Mouse (Mus musculus) liver, postnatal 0 days (tissue): ENCODE results near the gene Dbil5. TPM values are rescaled to one million over a fixed set of nuclear protein-coding genes. Genes with fewer than 3 reads are reported as not detected.
A peak's percentile ranks its signal among the peaks of the same experiment; 100 is the strongest.

Experiments
- ATAC-seq: fragments of 200-750 bp; cut with Nextera tagmentation; 2 replicates; pipeline ENCODE4 v1.8.0; 2017; ENCODE audit warnings: mild to moderate bottlenecking, moderate library complexity
- DNase-seq: peaks from one replicate; pipeline ENCODE4 v3.0.0-alpha.2; 2016
- H3K27ac ChIP-seq: fragments of 300-500 bp; sonication (generic); 2 replicates; pipeline ENCODE4 v1.5.1; 2014; ENCODE audit warnings: antibody characterized with exemption, moderate library complexity, mild to moderate bottlenecking, low read depth
- H3K27me3 ChIP-seq: fragments of 300-500 bp; sonication (generic); 2 replicates; pipeline ENCODE4 v1.6.1; 2014; ENCODE audit warnings: low read length, control low read depth, mixed read lengths; ENCODE audit not compliant: insufficient read depth
- H3K36me3 ChIP-seq: fragments of 300-500 bp; sonication (generic); replicated peaks from 2 replicates; pipeline ENCODE4 v1.6.1; 2014; ENCODE audit warnings: mild to moderate bottlenecking, control low read depth, low read length, moderate library complexity, mixed read lengths; ENCODE audit not compliant: insufficient read depth
- H3K4me1 ChIP-seq: fragments of 300-500 bp; sonication (generic); 2 replicates; pipeline ENCODE4 v1.6.1; 2014; ENCODE audit warnings: antibody characterized with exemption, mild to moderate bottlenecking, control low read depth; ENCODE audit not compliant: insufficient read depth
- H3K4me2 ChIP-seq: fragments of 300-500 bp; sonication (generic); 2 replicates; pipeline ENCODE4 v1.6.1; 2014; ENCODE audit warnings: low read depth, mild to moderate bottlenecking, low read length, moderate library complexity, mixed read lengths
- H3K4me3 ChIP-seq: fragments of 300-500 bp; sonication (generic); 2 replicates; pipeline ENCODE4 v1.5.1; 2014; ENCODE audit warnings: low read depth, low read length
- H3K9ac ChIP-seq: fragments of 300-500 bp; sonication (generic); replicated peaks from 2 replicates; pipeline ENCODE4 v1.6.1; 2014; ENCODE audit warnings: mild to moderate bottlenecking, moderate library complexity
- H3K9me3 ChIP-seq: fragments of 300-500 bp; sonication (generic); 2 replicates; pipeline ENCODE4 v1.6.1; 2016; ENCODE audit warnings: mild to moderate bottlenecking, control low read depth, low read length, mixed read lengths
- CTCF ChIP-seq: sonication (generic); IDR thresholded peaks from 2 replicates; pipeline ENCODE4 v1.5.1; 2016; ENCODE audit warnings: antibody characterized with exemption, low read depth
- EP300 ChIP-seq: IDR thresholded peaks from 2 replicates; pipeline ENCODE4 v1.6.1; 2016; ENCODE audit warnings: antibody characterized with exemption, low read depth, mild to moderate bottlenecking
- WGBS: fragments of 180-500 bp; shearing (Covaris S2); extraction: QIAGEN DNeasy Blood & Tissue Kit; methylation state at CpG from one replicate; pipeline ENCODE4 v1.1.7; 2014; ENCODE audit not compliant: insufficient replicate concordance; 5-methylcytosine and 5-hydroxymethylcytosine counted together
- polyA plus RNA-seq: library from polyadenylated mRNA; unstranded; fragments of >200 nt; fragmentation: Nextera tagmentation; extraction: Ambion mirVana; gene quantifications from 2 replicates; pipeline ENCODE4 v1.2.1, GENCODE M21; 2015

Gene Dbil5
- polyA plus RNA-seq, 1 experiment from 2014 or later, result 0.73 TPM

- no peak for DNase-seq
- H3K9me3 ChIP-seq, result no peaks in the 10 kb centered on the region
- no peak overlapping the region for H3K9ac ChIP-seq
- no peak overlapping the region for H3K4me2 ChIP-seq
- no peak overlapping the region for H3K4me3 ChIP-seq
- no peak for ATAC-seq
- WGBS, result 57% methylated on average over 5 of the region's 5 CpGs
- no peaks in the 10 kb centered on the region for H3K27me3 ChIP-seq
- no peaks in the 10 kb centered on the region for H3K4me1 ChIP-seq
- no peak overlapping the region for H3K27ac ChIP-seq
- peaks cover under 1% of the 10 kb centered on the region; the same call in 1 of the 2 replicates for H3K36me3 ChIP-seq
- TF ChIP-seq CTCF (no peak), EP300 (no peak)
These were observed 38.7 kb downstream of the Dbil5 start for GRCm38 (mm10) chr11:76256129-76256528.

DNA sequence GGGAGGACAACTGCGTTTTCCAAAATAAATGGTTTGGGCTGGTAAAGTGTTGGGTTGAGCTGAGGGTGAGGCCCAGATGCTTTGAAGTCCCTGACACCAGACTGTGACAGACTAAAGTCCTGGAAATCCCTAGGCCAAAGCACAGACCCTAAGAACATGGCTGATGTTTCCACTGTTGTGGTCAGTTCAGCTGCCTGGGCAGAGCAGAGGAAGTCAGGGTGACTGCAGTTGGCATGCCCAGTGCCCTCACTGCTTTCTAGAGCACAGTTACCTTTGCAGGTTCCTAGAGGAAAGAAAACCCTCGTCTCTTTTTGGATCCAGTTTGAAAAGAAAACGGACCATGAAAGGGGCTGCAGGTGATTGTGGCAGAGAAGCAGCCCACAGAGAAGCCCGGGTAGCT lies 40.0 kb downstream of the Dbil5 start:
- H3K36me3 ChIP-seq, result no peaks in the 10 kb centered on the region

DNA sequence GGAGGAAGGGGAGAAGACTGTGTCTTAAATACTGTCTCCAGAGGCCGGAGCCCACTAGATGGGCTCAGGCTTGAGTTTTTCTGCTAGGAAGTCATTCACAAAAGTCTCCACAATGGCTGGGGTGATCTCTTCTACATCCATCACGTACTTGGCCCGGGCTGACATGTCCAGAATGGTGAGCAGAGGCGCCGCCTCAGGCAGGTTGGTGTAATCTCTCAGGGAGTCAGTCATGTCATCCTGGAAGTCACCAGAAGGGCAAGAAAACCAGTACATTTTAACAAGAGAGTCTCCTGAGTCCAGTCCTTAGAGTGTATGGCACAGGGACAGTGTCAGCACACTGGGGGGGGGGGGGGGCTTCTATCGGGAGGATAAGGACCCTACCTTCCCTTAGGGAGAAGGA lies 41.1 kb downstream of the Dbil5 start:
- Histone ChIP-seq H3K27ac (no peak overlapping the region), H3K27me3 (no peaks in the 10 kb centered on the region), H3K4me2 (no peak overlapping the region), H3K9ac (no peak overlapping the region), H3K9me3 (no peaks in the 10 kb centered on the region), H3K36me3 (no peaks in the 10 kb centered on the region), H3K4me3 (no peak overlapping the region), H3K4me1 (no peaks in the 10 kb centered on the region)
- DNase-seq (no peak), ATAC-seq (no peak)
- 83% methylated on average over 6 of the region's 6 CpGs for WGBS
- TF ChIP-seq CTCF (no peak), EP300 (no peak)

More for the DNA sequence above, 40.0 kb downstream of the Dbil5 start:
- Histone ChIP-seq H3K4me3 (no peak overlapping the region), H3K9me3 (no peaks in the 10 kb centered on the region), H3K27me3 (no peaks in the 10 kb centered on the region), H3K27ac (no peak overlapping the region), H3K9ac (no peak overlapping the region), H3K4me2 (no peak overlapping the region), H3K4me1 (no peaks in the 10 kb centered on the region)
- DNase-seq (no peak), ATAC-seq (no peak)
- TF ChIP-seq CTCF (no peak), EP300 (no peak)
- 77% methylated on average over 4 of the region's 4 CpGs for WGBS

- DNase-seq, result no peak
- Histone ChIP-seq H3K9ac (no peak overlapping the region), H3K36me3 (no peaks in the 10 kb centered on the region), H3K27ac (no peak overlapping the region), H3K4me3 (no peak overlapping the region), H3K9me3 (no peaks in the 10 kb centered on the region), H3K4me2 (no peak overlapping the region), H3K27me3 (no peaks in the 10 kb centered on the region), H3K4me1 (no peaks in the 10 kb centered on the region)
- no peak for ATAC-seq
- TF ChIP-seq EP300 (no peak), CTCF (no peak)
- 72% methylated on average over 10 of the region's 10 CpGs for WGBS
These were observed 43.0 kb downstream of the Dbil5 start for GRCm38 (mm10) chr11:76260208-76261050.

DNA sequence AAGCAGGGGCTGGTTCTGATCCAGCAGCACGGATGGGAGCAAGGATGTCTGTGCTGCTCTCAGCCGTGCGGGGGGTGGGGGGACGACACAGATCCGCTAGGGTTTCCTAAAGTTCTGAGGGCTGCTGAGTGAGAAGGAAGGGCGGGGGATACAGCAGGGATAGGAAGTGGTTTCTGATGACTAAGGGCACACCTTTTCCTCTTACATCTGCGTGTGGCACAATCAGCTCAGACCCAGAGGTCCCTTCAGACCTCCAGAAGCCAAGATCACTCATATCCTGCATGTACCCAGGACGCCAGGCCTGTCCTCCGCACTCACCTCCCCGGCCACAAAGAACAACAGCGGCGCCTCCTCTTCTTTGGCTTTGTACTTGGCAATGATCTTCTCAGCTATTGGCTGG lies 43.8 kb downstream of the Dbil5 start:
- no peak overlapping the region for H3K4me3 ChIP-seq
- DNase-seq, result peak; percentile 29

DNA sequence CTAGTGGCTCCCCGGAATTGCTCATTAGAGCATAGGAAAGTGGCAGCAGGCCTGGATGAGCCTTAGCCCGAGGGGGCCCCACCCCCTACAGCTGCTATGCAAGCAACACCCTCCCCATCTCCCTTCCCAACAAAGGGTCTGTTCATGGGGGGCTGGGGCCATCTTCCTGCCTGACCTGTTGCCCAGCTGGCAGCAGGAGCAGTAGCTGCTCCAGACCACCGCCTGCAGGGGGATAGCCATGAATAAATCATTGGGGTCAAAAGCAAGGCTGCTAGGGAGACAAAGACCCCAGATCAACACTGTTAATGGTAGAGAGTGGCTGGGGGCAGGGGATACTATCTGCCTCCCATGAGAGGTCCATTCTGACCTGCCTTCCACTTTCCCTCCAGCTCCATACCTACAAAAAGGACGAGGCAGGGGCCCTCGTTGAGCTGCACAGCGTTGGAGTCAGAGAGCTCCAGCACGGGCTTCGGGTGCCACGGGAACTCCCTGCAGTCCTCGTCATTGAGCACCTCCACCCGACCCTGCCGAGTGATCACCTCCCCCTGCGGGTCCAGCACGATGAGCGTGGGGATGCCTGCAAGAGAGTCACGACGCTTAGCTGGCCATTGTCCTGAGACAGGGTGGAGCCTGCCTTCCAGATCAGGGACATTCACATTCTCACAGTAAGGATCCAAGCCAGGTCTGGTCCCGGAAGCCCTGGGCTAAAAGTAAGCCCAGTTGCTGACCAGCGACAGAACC lies 45.4 kb downstream of the Dbil5 start:
- no peak overlapping the region for H3K9ac ChIP-seq
- TF ChIP-seq CTCF (no peak), EP300 (no peak)
- no peak overlapping the region for H3K4me2 ChIP-seq
- DNase-seq (no peak), ATAC-seq (no peak)
- H3K4me1 ChIP-seq, result no peaks in the 10 kb centered on the region
- H3K9me3 ChIP-seq, result no peaks in the 10 kb centered on the region
- 63% methylated on average over 19 of the region's 19 CpGs for WGBS
- no peak overlapping the region for H3K27ac ChIP-seq
- H3K36me3 ChIP-seq, result no peaks in the 10 kb centered on the region
- H3K27me3 ChIP-seq, result no peaks in the 10 kb centered on the region
- H3K4me3 ChIP-seq, result no peak overlapping the region

More for the DNA sequence above, 43.8 kb downstream of the Dbil5 start:
- H3K27ac ChIP-seq, result peak overlapping the region; percentile 67
- ATAC-seq, result peak; percentile 31; the same call in 1 of the 2 replicates
- H3K9me3 ChIP-seq, result no peaks in the 10 kb centered on the region
- TF ChIP-seq EP300 (no peak), CTCF (no peak)
- H3K36me3 ChIP-seq, result no peaks in the 10 kb centered on the region
- no peaks in the 10 kb centered on the region for H3K4me1 ChIP-seq
- 29% methylated on average over 12 of the region's 12 CpGs for WGBS
- no peak overlapping the region for H3K9ac ChIP-seq
- H3K27me3 ChIP-seq, result no peaks in the 10 kb centered on the region
- peak overlapping the region; percentile 32; the same call in 1 of the 2 replicates for H3K4me2 ChIP-seq
